Mouse (Mus musculus) neural tube, embryonic 15.5 days (tissue): Measurements from ENCODE around the gene Igsf21. TPM values are rescaled to one million over a fixed set of nuclear protein-coding genes. Genes with fewer than 3 reads are reported as not detected.

Source experiments
- ATAC-seq: fragments of 200-750 bp; cut with Nextera tagmentation; 2 replicates; pipeline ENCODE4 v1.8.0; 2017; ENCODE audit warnings: mild to moderate bottlenecking, moderate TSS enrichment, moderate library complexity; ENCODE audit not compliant: low FRiP score
- H3K27ac ChIP-seq: fragments of 300-500 bp; sonication (generic); replicated peaks from 2 replicates; pipeline ENCODE4 v1.5.1; 2015; ENCODE audit warnings: mild to moderate bottlenecking, inconsistent platforms
- H3K27me3 ChIP-seq: fragments of 300-500 bp; sonication (generic); replicated peaks from 2 replicates; pipeline ENCODE4 v1.6.1; 2015; ENCODE audit warnings: inconsistent platforms
- H3K36me3 ChIP-seq: fragments of 300-500 bp; sonication (generic); 2 replicates; pipeline ENCODE4 v1.6.1; 2015; ENCODE audit warnings: inconsistent platforms
- H3K4me1 ChIP-seq: fragments of 300-500 bp; sonication (generic); 2 replicates; pipeline ENCODE4 v1.6.1; 2015; ENCODE audit warnings: inconsistent platforms
- H3K4me2 ChIP-seq: fragments of 300-500 bp; sonication (generic); 2 replicates; pipeline ENCODE4 v1.6.1; 2015; ENCODE audit warnings: inconsistent platforms, mild to moderate bottlenecking, moderate library complexity
- H3K4me3 ChIP-seq: fragments of 300-500 bp; sonication (generic); replicated peaks from 2 replicates; pipeline ENCODE4 v1.5.1; 2015; ENCODE audit warnings: mild to moderate bottlenecking, inconsistent platforms
- H3K9ac ChIP-seq: fragments of 300-500 bp; sonication (generic); replicated peaks from 2 replicates; pipeline ENCODE4 v1.6.1; 2015; ENCODE audit warnings: mild to moderate bottlenecking, inconsistent platforms
- H3K9me3 ChIP-seq: fragments of 300-500 bp; sonication (generic); replicated peaks from 2 replicates; pipeline ENCODE4 v1.6.1; 2016; ENCODE audit warnings: inconsistent platforms
- WGBS: fragments of 180-500 bp; shearing (Covaris S2); methylation state at CpG from one replicate; pipeline ENCODE4 v1.1.7; 2015; ENCODE audit warnings: mixed read lengths; 5-methylcytosine and 5-hydroxymethylcytosine counted together
- polyA plus RNA-seq: library from polyadenylated mRNA; unstranded; fragments of >200 nt; fragmentation: Nextera tagmentation; extraction: Ambion mirVana; gene quantifications from 2 replicates; pipeline ENCODE4 v1.2.1, GENCODE M21; 2015

Igsf21 gene
- polyA plus RNA-seq, 1 experiment from 2014 or later, result 116 TPM

GRCm38 (mm10) chr4:140129553-140130275, 116.9 kb downstream of the Igsf21 start:
- H3K9me3 ChIP-seq, result no peaks in the 10 kb centered on the region
- H3K9ac ChIP-seq, result no peak overlapping the region
- H3K27me3 ChIP-seq, result no peaks in the 10 kb centered on the region
- no peak overlapping the region for H3K4me2 ChIP-seq
- H3K4me1 ChIP-seq, result peaks cover 32% of the 10 kb centered on the region
- 0 out of 2 replicates have a peak overlapping the region, but pooled peaks have one; percentile 28 for H3K27ac ChIP-seq
- WGBS, result 53% methylated on average over 12 of the region's 12 CpGs
- H3K4me3 ChIP-seq, result no peak overlapping the region
- H3K36me3 ChIP-seq, result no peaks in the 10 kb centered on the region
- no peak for ATAC-seq

- H3K4me1 ChIP-seq, result peaks cover 41% of the 10 kb centered on the region
- 78% methylated on average over 11 of the region's 11 CpGs for WGBS
These were observed 118.5 kb downstream of the Igsf21 start for GRCm38 (mm10) chr4:140128116-140128515.

GRCm38 (mm10) chr4:140125806-140126205, 120.8 kb downstream of the Igsf21 start:
- WGBS, result 88% methylated on average over 7 of the region's 7 CpGs

More at GRCm38 (mm10) chr4:140128116-140128515, 118.5 kb downstream of the Igsf21 start:
- no peak for ATAC-seq
- H3K9me3 ChIP-seq, result no peaks in the 10 kb centered on the region
- no peak overlapping the region for H3K4me2 ChIP-seq
- H3K27ac ChIP-seq, result no peak overlapping the region
- no peaks in the 10 kb centered on the region for H3K27me3 ChIP-seq
- H3K9ac ChIP-seq, result no peak overlapping the region
- H3K4me3 ChIP-seq, result no peak overlapping the region
- H3K36me3 ChIP-seq, result no peaks in the 10 kb centered on the region

GRCm38 (mm10) chr4:140122534-140122933, 124.0 kb downstream of the Igsf21 start:
- H3K9ac ChIP-seq, result no peak overlapping the region
- WGBS, result 86% methylated on average over 5 of the region's 5 CpGs
- H3K4me3 ChIP-seq, result no peak overlapping the region
- no peaks in the 10 kb centered on the region for H3K27me3 ChIP-seq
- H3K4me2 ChIP-seq, result no peak overlapping the region
- H3K27ac ChIP-seq, result no peak overlapping the region
- peaks cover 17% of the 10 kb centered on the region for H3K4me1 ChIP-seq
- ATAC-seq, result no peak
- no peaks in the 10 kb centered on the region for H3K9me3 ChIP-seq
- no peaks in the 10 kb centered on the region for H3K36me3 ChIP-seq

More at GRCm38 (mm10) chr4:140125806-140126205, 120.8 kb downstream of the Igsf21 start:
- Histone ChIP-seq H3K4me3 (no peak overlapping the region), H3K9ac (no peak overlapping the region), H3K4me1 (peaks cover 29% of the 10 kb centered on the region), H3K27ac (no peak overlapping the region), H3K27me3 (no peaks in the 10 kb centered on the region), H3K9me3 (no peaks in the 10 kb centered on the region), H3K4me2 (no peak overlapping the region), H3K36me3 (no peaks in the 10 kb centered on the region)
- no peak for ATAC-seq

- Histone ChIP-seq H3K9ac (no peak overlapping the region), H3K27me3 (no peaks in the 10 kb centered on the region), H3K27ac (no peak overlapping the region), H3K4me1 (peaks cover 22% of the 10 kb centered on the region), H3K36me3 (no peaks in the 10 kb centered on the region), H3K9me3 (no peaks in the 10 kb centered on the region), H3K4me3 (no peak overlapping the region), H3K4me2 (no peak overlapping the region)
- ATAC-seq, result 0 out of 2 replicates have a peak, but pooled peaks have one; percentile 16
- 75% methylated on average over 7 of the region's 7 CpGs for WGBS
These were observed 129.3 kb downstream of the Igsf21 start for GRCm38 (mm10) chr4:140117275-140117691.

- Histone ChIP-seq H3K27me3 (no peaks in the 10 kb centered on the region), H3K4me3 (no peak overlapping the region), H3K36me3 (no peaks in the 10 kb centered on the region), H3K9me3 (no peaks in the 10 kb centered on the region), H3K4me1 (peaks cover 22% of the 10 kb centered on the region), H3K27ac (0 out of 2 replicates have a peak overlapping the region, but pooled peaks have one; percentile 74), H3K9ac (no peak overlapping the region), H3K4me2 (no peak overlapping the region)
- ATAC-seq, result no peak; the same call in 1 of the 2 replicates
- 31% methylated on average over 9 of the region's 9 CpGs for WGBS
These were observed 130.8 kb downstream of the Igsf21 start for GRCm38 (mm10) chr4:140115756-140116155.

GRCm38 (mm10) chr4:140115053-140115452, 131.5 kb downstream of the Igsf21 start:
- Histone ChIP-seq H3K4me1 (peaks cover 26% of the 10 kb centered on the region), H3K27ac (peak overlapping the region; percentile 74), H3K4me2 (no peak overlapping the region), H3K36me3 (no peaks in the 10 kb centered on the region), H3K4me3 (no peak overlapping the region), H3K9me3 (no peaks in the 10 kb centered on the region), H3K27me3 (0 out of 2 replicates have a peak, but pooled peaks cover 5% of the 10 kb centered on the region), H3K9ac (no peak overlapping the region)
- no peak for ATAC-seq
- 95% methylated on average over 6 of the region's 6 CpGs for WGBS

GRCm38 (mm10) chr4:140113690-140114475, 132.7 kb downstream of the Igsf21 start:
- Histone ChIP-seq H3K9ac (no peak overlapping the region), H3K27me3 (peaks cover 6% of the 10 kb centered on the region; the same call in 1 of the 2 replicates), H3K9me3 (no peaks in the 10 kb centered on the region), H3K4me3 (no peak overlapping the region), H3K4me1 (peaks cover 36% of the 10 kb centered on the region), H3K4me2 (no peak overlapping the region), H3K36me3 (no peaks in the 10 kb centered on the region), H3K27ac (peak overlapping the region; percentile 74)
- 39% methylated on average over 18 of the region's 18 CpGs for WGBS
- ATAC-seq, result peak; percentile 62

GRCm38 (mm10) chr4:140109626-140109948, 137.0 kb downstream of the Igsf21 start:
- H3K27me3 ChIP-seq, result peaks cover 14% of the 10 kb centered on the region; the same call in 1 of the 2 replicates
- peaks cover 46% of the 10 kb centered on the region for H3K4me1 ChIP-seq
- no peak for ATAC-seq
- H3K9me3 ChIP-seq, result no peaks in the 10 kb centered on the region
- H3K4me2 ChIP-seq, result peak overlapping the region; percentile 43
- 37% methylated on average over 6 of the region's 6 CpGs for WGBS
- no peak overlapping the region for H3K4me3 ChIP-seq
- H3K27ac ChIP-seq, result peak overlapping the region; percentile 81
- H3K36me3 ChIP-seq, result no peaks in the 10 kb centered on the region
- H3K9ac ChIP-seq, result no peak overlapping the region

GRCm38 (mm10) chr4:140108871-140109625, 137.5 kb downstream of the Igsf21 start:
- peak overlapping the region; percentile 43 for H3K4me2 ChIP-seq
- ATAC-seq, result peak; percentile 61; the same call in 1 of the 2 replicates
- peaks cover 46% of the 10 kb centered on the region for H3K4me1 ChIP-seq
- H3K36me3 ChIP-seq, result no peaks in the 10 kb centered on the region
- 0 out of 2 replicates have a peak overlapping the region, but pooled peaks have one; percentile 6 for H3K4me3 ChIP-seq
- 1% methylated on average over 32 of the region's 32 CpGs for WGBS
- peaks cover 14% of the 10 kb centered on the region; the same call in 1 of the 2 replicates for H3K27me3 ChIP-seq
- H3K9me3 ChIP-seq, result no peaks in the 10 kb centered on the region
- H3K27ac ChIP-seq, result peak overlapping the region; percentile 81
- peak overlapping the region; percentile 32; the same call in 1 of the 2 replicates for H3K9ac ChIP-seq

- Histone ChIP-seq H3K9me3 (no peaks in the 10 kb centered on the region), H3K36me3 (no peaks in the 10 kb centered on the region), H3K9ac (no peak overlapping the region), H3K27ac (no peak overlapping the region), H3K4me1 (peaks cover 59% of the 10 kb centered on the region), H3K27me3 (peaks cover 14% of the 10 kb centered on the region; the same call in 1 of the 2 replicates), H3K4me2 (no peak overlapping the region), H3K4me3 (no peak overlapping the region)
- no peak for ATAC-seq
- 79% methylated on average over 12 of the region's 12 CpGs for WGBS
These were observed 139.4 kb downstream of the Igsf21 start for GRCm38 (mm10) chr4:140107161-140107560.
